Mouse (Mus musculus) CD8-positive naive resting alpha-beta T cell, adult 57 days (primary cell): Measurements from ENCODE around the gene Ccni. TPM values are rescaled to one million over a fixed set of nuclear protein-coding genes. Genes with fewer than 3 reads are reported as not detected.

Experiments
- total RNA-seq: library from RNA; stranded (reverse); gene quantifications from one replicate; pipeline ENCODE4 v1.2.4, GENCODE M21; 2023

The Ccni gene
- 174 TPM for total RNA-seq

DNA sequence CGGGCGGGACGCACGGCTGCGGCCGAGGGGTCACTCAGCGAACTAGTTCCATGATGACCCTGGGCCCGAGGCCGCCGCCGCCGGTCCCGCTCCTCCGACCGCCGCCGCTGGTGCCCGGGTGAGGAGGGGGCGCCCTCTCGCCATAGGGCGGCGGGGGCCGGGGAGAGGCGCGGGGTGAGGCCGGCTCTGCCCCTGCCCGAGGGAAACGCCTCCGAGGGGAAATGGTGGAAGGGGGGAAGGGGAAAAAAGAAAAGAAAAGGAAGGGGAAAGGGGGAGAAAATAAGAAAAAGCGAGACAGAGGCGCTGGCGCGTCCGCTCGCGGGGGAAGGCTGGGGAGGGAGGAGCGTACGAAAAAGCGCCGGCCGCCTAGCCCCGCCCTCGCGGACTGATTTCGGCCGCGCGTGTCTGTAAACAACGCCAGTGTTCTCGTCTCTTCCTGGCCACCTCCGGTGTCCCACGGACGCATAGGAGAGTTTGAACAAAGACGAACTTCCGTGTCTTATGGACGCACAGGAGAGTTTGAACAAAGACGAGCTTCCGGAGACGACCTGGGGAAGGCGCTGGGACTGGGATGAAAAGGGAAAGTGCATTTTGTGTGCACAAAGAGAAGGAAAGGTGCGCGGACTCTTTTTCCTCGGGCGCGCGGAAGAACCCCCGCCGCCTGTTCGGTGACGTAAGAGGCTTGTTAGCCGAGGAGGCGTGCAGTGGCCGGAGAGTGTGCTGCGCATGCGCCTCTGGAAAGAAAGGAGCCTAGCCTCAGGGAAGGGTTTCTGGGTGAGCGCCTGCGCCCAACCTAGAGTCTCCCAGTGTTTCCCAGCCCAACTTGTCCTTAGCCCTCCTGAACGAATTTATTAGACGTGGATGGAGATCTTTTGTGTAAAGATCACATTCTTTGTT, at the start of gene Ccni, which contains the start of gene 2010109A12Rik:
TSS of gene Ccni (minus strand) at position 387 of the 897 bp plus-strand sequence.
TSS of gene 2010109A12Rik (plus strand) at position 410 of the 897 bp plus-strand sequence.

Other genes with a start within 250 kb of the Ccni start
- gene Sowahb, start 161.5 kb downstream of the Ccni start, total RNA-seq, result not detected
- 62.6 TPM for gene Sept11, start 113.1 kb downstream of the Ccni start, total RNA-seq
- 4.7 TPM for gene 2010109A12Rik, start within 50 bp of the Ccni start, total RNA-seq
- 67.8 TPM for gene Ccng2, start 60.8 kb upstream of the Ccni start, total RNA-seq